Mouse (Mus musculus) gastrocnemius, adult 8-10 months (tissue): ENCODE results near the gene Timeless. TPM values are rescaled to one million over a fixed set of nuclear protein-coding genes. Genes with fewer than 3 reads are reported as not detected.

ENCODE experiments used
- DNase-seq, 2 experiments: peaks; one replicate each; pipeline ENCODE4 v3.0.0; 2022; ENCODE audit warnings: low spot score in 2 of 2
- total RNA-seq, 4 experiments: library from RNA; stranded (reverse); gene quantifications; 2 replicates each; pipeline ENCODE4 v1.2.4; 2022

Timeless gene
- total RNA-seq, 4 experiments from 2014 or later: 1.4 to 1.9 (median 1.7) TPM

DNA sequence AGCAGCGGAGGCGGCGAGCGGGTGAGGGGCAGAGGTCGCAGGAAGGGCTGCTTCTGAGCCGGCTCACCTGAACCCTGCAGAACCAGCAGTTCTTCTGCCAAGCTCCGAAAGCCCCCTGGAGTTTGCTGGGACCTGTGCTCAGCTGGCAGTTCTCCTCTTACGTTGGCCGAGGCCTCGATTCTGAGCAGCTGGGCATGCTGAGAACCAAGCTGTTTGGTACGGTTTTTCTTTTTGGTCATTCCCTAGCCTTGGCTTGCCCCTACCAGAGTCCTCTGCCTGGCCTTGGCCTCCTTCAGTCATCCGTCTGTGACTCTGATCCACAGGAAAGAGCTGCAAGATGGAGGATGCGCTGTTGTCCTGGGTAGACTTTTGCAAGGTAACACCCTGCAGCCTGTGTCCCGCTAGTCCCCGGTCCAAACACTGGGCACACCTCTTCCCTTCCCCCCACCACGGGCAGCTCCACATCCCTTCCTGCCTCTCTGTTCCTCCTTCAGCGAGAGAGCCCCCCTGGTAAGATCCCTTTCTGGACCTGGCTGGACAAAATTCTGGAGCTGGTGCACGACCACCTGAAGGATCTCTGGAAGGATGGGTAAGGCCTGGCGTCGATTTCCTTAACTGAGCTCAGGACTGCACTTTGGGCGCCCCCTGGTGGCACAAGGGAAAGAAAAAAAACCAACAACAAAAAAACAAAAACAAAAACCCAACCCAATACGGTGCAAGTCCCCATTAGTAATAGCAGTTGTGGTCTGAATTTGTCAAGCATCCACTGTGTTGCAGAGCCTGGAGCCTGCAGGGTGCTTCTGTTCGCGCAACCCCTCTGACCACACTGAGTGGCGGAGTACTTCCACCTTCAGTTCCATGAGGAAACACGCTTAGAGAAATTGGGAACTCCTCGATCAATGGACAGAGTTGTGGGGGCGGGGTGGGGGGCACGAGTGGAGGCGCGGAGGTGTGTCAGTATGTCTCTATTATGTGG, 52.0 kb downstream of the Timeless start:
- DNase-seq: peak; percentile 34 to 37

DNA sequence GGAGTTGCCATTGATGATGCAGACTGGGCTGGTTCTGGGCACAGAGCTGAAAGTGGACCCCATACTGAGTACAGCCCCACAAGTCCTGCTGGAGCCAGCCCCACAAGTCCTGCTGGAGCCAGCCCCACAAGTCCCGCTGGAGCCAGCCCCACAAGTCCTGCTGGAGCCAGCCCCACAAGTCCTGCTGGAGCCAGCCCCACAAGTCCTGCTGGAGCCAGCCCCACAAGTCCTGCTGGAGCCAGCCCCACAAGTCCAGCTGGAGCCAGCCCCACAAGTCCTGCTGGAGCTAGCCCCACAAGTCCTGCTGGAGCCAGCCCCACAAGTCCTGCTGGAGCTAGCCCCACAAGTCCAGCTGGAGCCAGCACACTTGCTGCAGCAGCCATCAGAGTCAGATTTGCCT, 58.7 kb downstream of the Timeless start:
- peak in 1 of 2 experiments; percentile 50 for DNase-seq

DNA sequence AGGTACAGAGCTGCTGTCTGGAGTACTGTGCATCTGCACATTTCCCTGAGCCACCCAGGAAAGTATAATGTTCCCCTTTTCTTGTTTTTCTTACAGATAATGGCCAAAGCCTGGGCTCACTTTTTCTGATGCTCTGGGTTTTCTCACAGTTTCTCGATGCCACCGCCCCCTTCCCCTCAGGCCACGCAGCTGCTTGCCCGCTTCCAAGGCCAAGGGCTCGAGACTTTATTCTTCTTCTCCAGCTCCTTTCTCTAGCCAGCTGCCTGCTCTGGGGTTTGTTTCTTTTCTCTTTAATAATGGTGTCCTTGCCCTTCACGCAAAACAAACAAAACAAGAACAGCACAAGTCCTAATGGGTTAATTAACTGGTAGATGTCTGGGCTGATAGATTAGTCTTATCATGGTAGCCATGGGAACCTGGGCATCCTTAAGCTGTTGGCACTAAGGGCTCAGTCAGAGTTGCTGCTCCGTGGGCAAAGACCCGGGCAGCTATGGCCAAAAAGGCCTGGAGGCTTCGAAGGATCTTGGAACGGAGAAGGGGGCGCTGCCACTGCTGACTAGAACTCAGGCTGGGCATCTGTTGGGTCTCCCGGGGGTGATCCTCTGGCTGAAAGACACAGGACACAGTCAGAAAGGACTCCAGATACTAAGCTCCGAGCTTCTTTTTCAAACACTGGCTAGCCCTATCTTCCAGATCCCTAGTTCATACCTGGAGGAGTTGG, 64.7 kb downstream of the Timeless start:
- no peak for DNase-seq

DNA sequence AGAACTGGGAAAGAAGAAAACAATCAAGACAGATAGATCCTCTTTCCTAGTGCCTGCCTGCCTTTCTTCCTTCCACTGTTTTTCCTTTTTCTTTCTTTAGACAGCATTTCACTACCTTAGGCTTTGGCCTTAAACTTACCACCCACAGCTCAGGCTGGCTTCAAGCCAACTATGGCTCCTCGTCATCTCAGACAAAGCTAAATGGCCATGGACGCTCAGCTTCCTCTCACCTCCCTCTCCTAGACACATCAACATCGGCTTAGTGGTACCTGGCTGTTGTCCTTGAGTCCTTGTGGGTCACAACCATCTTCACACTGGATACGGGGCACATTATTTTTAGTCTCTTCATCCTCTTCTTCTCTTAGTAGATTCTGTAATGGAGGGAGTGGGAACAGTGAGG, 65.4 kb downstream of the Timeless start:
- DNase-seq: no peak

DNA sequence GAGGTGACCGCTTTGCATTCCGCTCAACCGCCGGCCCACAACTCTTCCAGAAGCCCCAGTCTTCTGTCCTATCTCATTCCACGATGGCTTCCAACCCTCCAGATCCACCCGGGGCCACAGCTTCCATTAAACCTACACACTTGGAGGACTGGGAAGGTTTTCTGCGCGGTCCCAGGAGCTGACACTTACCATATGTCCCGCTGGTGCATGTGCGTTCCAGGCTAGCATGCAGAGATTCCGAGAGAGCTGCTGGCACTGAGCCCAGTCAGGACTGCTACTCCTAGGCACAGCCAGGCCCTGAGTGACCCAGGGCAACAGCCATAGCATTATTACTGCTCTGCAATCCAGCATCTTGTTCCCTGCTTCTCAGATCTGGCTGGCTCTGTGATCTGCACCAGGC, 65.8 kb downstream of the Timeless start:
- no peak for DNase-seq

DNA sequence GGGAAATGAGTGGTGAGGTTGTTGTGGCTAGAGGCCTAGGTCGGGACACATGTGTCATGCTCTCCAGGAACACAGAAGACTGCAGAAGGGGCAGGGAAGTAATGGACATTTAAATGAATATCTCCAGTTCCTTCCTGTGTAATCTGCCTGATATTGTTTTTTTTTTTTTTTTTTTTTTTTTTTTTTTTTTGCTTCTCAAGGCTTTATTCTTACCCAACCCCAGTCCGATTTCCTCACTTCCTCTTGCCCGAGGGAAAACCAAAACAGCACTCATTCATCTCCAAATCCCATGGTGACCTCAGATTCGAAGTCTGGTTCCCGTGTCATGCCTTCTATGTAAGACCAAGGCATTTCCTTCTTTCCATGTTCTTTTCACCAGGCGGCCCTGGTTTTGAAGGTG, 66.4 kb downstream of the Timeless start:
- DNase-seq: no peak

DNA sequence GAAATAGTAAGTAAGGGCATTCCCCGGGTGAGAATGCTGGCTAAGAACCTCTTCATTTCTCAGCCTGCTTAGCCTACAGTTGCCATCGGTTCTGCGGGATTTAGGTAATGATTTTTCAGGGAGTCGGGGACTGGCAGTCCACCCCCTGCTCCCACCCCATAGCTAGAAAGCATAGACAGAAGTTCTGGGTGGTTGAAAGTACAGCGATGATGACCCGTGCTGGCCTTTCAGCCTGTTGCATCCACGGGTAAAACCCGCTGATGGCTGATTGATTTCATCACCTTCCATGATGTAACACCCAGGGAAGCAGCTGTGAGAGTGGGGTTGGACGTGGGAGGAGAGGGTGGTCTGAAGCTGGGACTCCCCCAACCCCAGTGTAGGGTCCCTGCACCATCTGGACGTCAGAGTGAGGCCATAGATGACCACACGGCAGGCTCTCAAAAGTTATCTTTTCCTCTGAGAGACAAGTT, 66.9 kb downstream of the Timeless start, which contains the start of gene Il23a:
Gene Il23a, minus strand, starts transcription at position 51 of the 470 bp plus-strand sequence.
- DNase-seq: no peak

DNA sequence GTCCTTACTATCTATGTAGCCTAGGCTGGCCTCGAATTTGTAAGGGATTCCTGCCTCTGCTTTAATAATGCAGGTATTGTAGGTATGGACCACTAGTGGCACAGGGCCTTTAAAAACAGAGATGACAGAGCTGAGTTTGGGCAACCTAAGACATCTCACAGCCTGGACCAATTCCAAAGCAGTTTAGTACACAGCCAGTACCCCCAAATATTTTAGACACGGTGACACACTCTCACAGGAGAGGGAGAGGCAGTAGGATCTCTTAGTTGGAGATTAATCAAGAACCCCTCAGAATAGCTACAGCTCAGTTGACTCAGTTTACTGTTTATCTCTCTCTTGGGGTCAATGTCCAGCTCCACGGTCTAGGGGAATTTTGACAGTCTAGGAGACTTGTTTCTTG, 70.5 kb downstream of the Timeless start:
- DNase-seq: no peak

Other genes with a start within 250 kb of the Timeless start
- not detected for gene Hsd17b6, start 224.5 kb upstream of the Timeless start, total RNA-seq
- gene Prim1, start 216.9 kb upstream of the Timeless start, total RNA-seq: 1 to 10 TPM in 1 of 4 experiments, under 1 TPM in 3; 0.40 to 1.0 (median 0.45) TPM
- gene Naca, start 196.5 kb upstream of the Timeless start, total RNA-seq: 100 to 1,000 TPM; 367 to 418 (median 380) TPM
- gene Ptges3, start 173.1 kb upstream of the Timeless start, total RNA-seq: 10 to 100 TPM; 70.5 to 81.9 (median 74.5) TPM
- gene Atp5b, start 148.8 kb upstream of the Timeless start, total RNA-seq: 1,000 to 10,000 TPM; 3,262 to 3,916 (median 3,403) TPM
- 10 to 100 TPM; 11.3 to 13.9 (median 12.6) TPM for gene Baz2a, start 140.5 kb upstream of the Timeless start, total RNA-seq
- 10 to 100 TPM; 53.5 to 63.6 (median 60.7) TPM for gene Rbms2, start 51.8 kb upstream of the Timeless start, total RNA-seq
- under 1 TPM; 0.36 to 0.97 (median 0.58) TPM for gene Gls2, start 37.6 kb upstream of the Timeless start, total RNA-seq
- gene Spryd4, start 20.3 kb upstream of the Timeless start, total RNA-seq: 10 to 100 TPM; 30.5 to 33.5 (median 32.4) TPM
- not detected for gene Mip, start 6.2 kb upstream of the Timeless start, total RNA-seq
- under 1 TPM in 1 of 4 experiments, not detected in 3; 0.21 TPM for gene Apon, start 22.0 kb downstream of the Timeless start, total RNA-seq
- gene Apof, start 36.6 kb downstream of the Timeless start, total RNA-seq: not detected
- 1 to 10 TPM; 1.6 to 4.5 (median 2.4) TPM for gene Stat2, start 38.5 kb downstream of the Timeless start, total RNA-seq
- not detected for gene Il23a, start 66.7 kb downstream of the Timeless start, total RNA-seq
- gene Pan2, start 71.3 kb downstream of the Timeless start, total RNA-seq: 1 to 10 TPM; 2.6 to 3.9 (median 3.2) TPM
- gene Cnpy2, start 90.4 kb downstream of the Timeless start, total RNA-seq: 10 to 100 TPM; 51.0 to 56.9 (median 52.2) TPM
- 100 to 1,000 TPM; 491 to 577 (median 541) TPM for gene Cs, start 105.7 kb downstream of the Timeless start, total RNA-seq
- gene Coq10a, start 136.9 kb downstream of the Timeless start, total RNA-seq: 100 to 1,000 TPM; 409 to 479 (median 445) TPM
- 10 to 100 TPM; 38.7 to 48.8 (median 43.2) TPM for gene Ankrd52, start 145.1 kb downstream of the Timeless start, total RNA-seq
- not detected for gene Slc39a5, start 169.2 kb downstream of the Timeless start, total RNA-seq
- 10 to 100 TPM; 59.0 to 70.3 (median 63.5) TPM for gene Nabp2, start 179.4 kb downstream of the Timeless start, total RNA-seq
- gene Rnf41, start 179.6 kb downstream of the Timeless start, total RNA-seq: 10 to 100 TPM; 13.6 to 14.7 (median 14.1) TPM
- gene Smarcc2, start 227.2 kb downstream of the Timeless start, total RNA-seq: 10 to 100 TPM; 45.6 to 53.3 (median 49.5) TPM